Comparison of ENCODE assay signal across 7 mouse cellular contexts in genomic region chr2:30658844-30659555, GRCm38 (mm10).
DNase-seq lines count a peak whose midpoint lies in the region; ATAC-seq lines count a peak whose summit lies in the region.

No protein-coding gene starts in this region.

- DNase-seq in adrenal gland, adult (ENCODE audit: inconsistent age in 2 of 2, low spot score in 1 of 2): peak; percentile 83 to 90
- DNase-seq in cerebellum, postnatal 25 days: peak; percentile 71 to 79
- peak; percentile 90 for DNase-seq in gastrocnemius, postnatal 14 days
- DNase-seq in left cerebral cortex, postnatal 10 days (ENCODE audit: extremely low spot score in 1 of 2, low spot score in 2 of 2): peak; percentile 76 to 87
- DNase-seq in right cerebral cortex, postnatal 14 days: peak; percentile 54

- WGBS in hindbrain, embryonic 16.5 days: under 1% methylated on average over 16 of the region's 16 CpGs
- 17% methylated on average over 16 of the region's 16 CpGs for WGBS in macrophage (ENCODE audit: missing documents)

- H3K27ac ChIP-seq in hindbrain, embryonic 16.5 days (ENCODE audit: low read depth, low read length): peak overlapping the region; percentile 97
- H3K27ac ChIP-seq in macrophage: peak overlapping the region; percentile 91

- H3K9ac ChIP-seq in hindbrain, embryonic 16.5 days (ENCODE audit: low read depth, low read length): peak overlapping the region; percentile 67

- no peaks in the 10 kb centered on the region for H3K79me2 ChIP-seq in macrophage (ENCODE audit: inconsistent target)

- H3K36me3 ChIP-seq in hindbrain, embryonic 16.5 days (ENCODE audit: control insufficient read depth, insufficient read depth, low read length): no peaks in the 10 kb centered on the region
- H3K36me3 ChIP-seq in macrophage (ENCODE audit: inconsistent target): no peaks in the 10 kb centered on the region

- intact Hi-C loops in gastrocnemius, postnatal 14 days (cut with DNase I; ENCODE audit: low total_unique reads): no loop called here
- intact Hi-C loops in left cerebral cortex, postnatal 10 days (cut with DNase I): loop anchor here (5.0 kb wide), 2 partner anchors 33 to 58 kb away; no protein-coding TSS in a partner anchor

- peaks cover 63% of the 10 kb centered on the region for H3K4me1 ChIP-seq in hindbrain, embryonic 16.5 days (ENCODE audit: control insufficient read depth, insufficient read depth, low read depth, low read length)

- no peaks in the 10 kb centered on the region for H3K9me3 ChIP-seq in hindbrain, embryonic 16.5 days (ENCODE audit: control insufficient read depth, low read length)

- peak; percentile 56 for ATAC-seq in hindbrain, embryonic 16.5 days

- no peaks in the 10 kb centered on the region for H3K27me3 ChIP-seq in hindbrain, embryonic 16.5 days (replicated peaks; ENCODE audit: control insufficient read depth, insufficient read depth, low read length)

- H3K4me3 ChIP-seq in hindbrain, embryonic 16.5 days (ENCODE audit: low read length): peak overlapping the region; percentile 5; the same call in 1 of the 2 replicates
- peak overlapping the region; percentile 22; the same call in 1 of the 2 replicates for H3K4me3 ChIP-seq in macrophage (ENCODE audit: inconsistent target)

- peak overlapping the region; percentile 57 for H3K4me2 ChIP-seq in hindbrain, embryonic 16.5 days (ENCODE audit: low read length)

Comparison
In these comparisons a context has a peak if more than half of its experiments do, and no peak if none do; other contexts are left out.
1. Peak in every context shown above with its lines: DNase-seq, ATAC-seq, H3K4me3 ChIP-seq and H3K27ac ChIP-seq.